Mouse (Mus musculus) spleen, adult 2 months (tissue): ENCODE measurements around the gene Vps37c.

ENCODE experiments used
- CTCF ChIP-seq: fragments of 200-500 bp; IDR thresholded peaks from 2 replicates; pipeline ENCODE4 v1.5.1; 2011; ENCODE audit warnings: mild to moderate bottlenecking, inconsistent platforms; ENCODE audit not compliant: insufficient read depth, insufficient read length, insufficient replicate concordance; ENCODE audit errors: extremely low read depth
- POLR2A ChIP-seq: fragments of 200-500 bp; IDR thresholded peaks from 2 replicates; pipeline ENCODE4 v1.6.1; 2011; ENCODE audit warnings: low read depth, low read length, inconsistent platforms

DNA sequence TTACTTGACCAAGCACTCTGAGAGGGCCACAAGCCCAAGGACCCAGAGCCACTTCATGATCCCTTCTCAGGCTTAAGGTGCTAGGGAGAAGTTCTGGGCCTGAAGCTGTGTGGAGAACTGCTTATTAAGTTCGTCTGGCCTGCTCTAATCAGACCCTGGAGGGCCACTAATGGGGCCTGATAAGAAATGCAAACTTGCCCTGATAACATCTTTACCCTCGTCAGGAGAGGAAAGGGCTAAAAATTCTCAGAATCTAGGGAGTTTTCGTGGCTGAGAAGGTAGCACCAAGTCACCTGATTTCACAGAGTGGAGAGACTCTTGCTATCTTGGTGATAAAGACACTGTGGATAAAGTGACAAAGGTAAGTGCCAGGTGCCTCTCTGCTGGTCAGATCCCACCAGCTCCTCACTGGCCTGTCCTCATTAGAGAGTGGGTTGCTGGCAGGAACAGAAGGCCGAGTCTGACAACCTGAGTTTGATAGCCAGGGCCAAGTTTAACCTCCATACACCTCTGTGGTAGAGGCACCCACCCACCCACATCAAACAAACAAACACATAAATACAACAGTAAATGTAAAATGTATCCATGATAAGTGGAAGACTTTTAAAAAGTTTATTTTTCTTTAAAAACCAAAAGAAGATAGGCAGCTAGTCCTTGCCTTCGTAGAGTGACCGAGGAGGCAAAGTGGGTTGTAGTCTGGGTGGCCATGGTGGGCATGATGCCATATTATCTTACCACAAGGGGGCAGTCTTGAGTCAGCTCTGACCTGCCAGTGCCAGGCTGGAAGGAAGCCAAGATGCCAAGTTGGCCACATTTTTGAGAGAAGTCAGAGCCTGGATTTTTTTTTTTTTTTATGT, 10.4 kb upstream of the Vps37c start, which contains the start of gene Pga5:
- TF ChIP-seq CTCF (peak; percentile 94; the same call in 1 of the 2 replicates), POLR2A (no peak)
